Mouse (Mus musculus): ENCODE measurements around the gene Tubg2. TPM values are rescaled to one million over a fixed set of nuclear protein-coding genes. Genes with fewer than 3 reads are reported as not detected.
A peak's percentile ranks its signal among the peaks of the same experiment; 100 is the strongest.

Tubg2 gene
- polyA plus RNA-seq, 1 experiment from 2014 or later: 34.6 TPM

GRCm38 (mm10) chr11:101176933-101177773, 21.4 kb downstream of the Tubg2 start:
- Histone ChIP-seq H3K4me3 (peak overlapping the region; percentile 43), H3K9ac (peak overlapping the region; percentile 67), H3K36me3 (no peaks in the 10 kb centered on the region), H3K27me3 (peaks cover 61% of the 10 kb centered on the region), H3K4me1 (replicated peaks) (peaks cover 59% of the 10 kb centered on the region), H3K9me3 (no peaks in the 10 kb centered on the region), H3K4me2 (peak overlapping the region; percentile 59), H3K27ac (no peak overlapping the region)
- WGBS: 27% methylated on average over 22 of the region's 22 CpGs
- no peak for ATAC-seq (ENCODE audit: low FRiP score)

DNA sequence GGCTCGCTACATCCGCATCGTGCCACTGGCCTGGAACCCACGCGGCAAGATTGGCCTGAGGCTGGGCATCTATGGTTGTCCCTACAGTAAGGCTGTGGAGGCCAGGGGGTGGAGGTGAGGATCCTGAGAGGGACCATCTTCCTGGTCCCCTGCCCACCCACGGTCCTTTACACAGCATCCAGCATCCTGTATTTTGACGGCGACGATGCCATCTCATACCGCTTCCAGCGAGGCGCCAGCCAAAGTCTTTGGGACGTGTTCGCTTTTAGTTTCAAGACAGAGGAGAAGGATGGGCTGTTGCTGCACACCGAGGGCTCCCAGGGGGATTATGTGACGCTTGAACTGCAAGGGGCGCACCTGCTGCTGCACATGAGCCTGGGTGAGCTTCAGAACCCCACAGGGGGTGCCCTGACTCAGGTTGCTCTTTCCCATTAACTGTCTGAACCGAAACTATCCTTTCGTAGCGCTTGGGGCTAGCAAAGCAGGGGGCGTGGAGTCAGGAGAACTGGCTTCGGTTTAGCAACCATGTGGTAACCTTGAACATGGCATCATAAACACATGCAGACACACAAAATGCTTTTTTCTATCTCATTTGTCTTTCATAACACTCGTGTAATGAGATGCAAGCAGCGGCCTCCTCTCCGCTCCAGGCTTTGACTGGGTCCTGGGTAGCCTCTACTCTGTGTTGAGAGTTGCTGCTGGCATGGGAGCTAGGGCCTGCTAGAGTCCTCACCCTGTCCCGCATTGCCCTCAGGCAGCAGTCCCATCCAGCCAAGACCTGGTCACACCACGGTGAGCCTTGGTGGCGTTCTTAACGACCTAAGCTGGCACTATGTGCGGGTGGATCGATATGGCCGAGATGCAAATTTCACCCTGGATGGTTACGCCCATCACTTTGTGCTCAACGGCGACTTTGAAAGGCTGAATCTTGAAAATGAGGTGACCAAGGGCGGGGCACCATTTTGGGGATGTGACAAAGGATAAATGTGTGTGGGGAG, 22.7 kb downstream of the Tubg2 start:
- Histone ChIP-seq H3K4me3 (no peak overlapping the region), H3K27me3 (peaks cover 63% of the 10 kb centered on the region), H3K9ac (peak overlapping the region; percentile 46), H3K27ac (no peak overlapping the region), H3K4me2 (0 out of 2 replicates have a peak overlapping the region, but pooled peaks have one; percentile 10), H3K9me3 (no peaks in the 10 kb centered on the region), H3K4me1 (replicated peaks) (peaks cover 48% of the 10 kb centered on the region), H3K36me3 (no peaks in the 10 kb centered on the region)
- no peak for ATAC-seq (ENCODE audit: low FRiP score)
- 49% methylated on average over 36 of the region's 36 CpGs for WGBS

- no peak for ATAC-seq (ENCODE audit: low FRiP score)
- Histone ChIP-seq H3K4me1 (replicated peaks) (peaks cover 39% of the 10 kb centered on the region), H3K27me3 (peaks cover 58% of the 10 kb centered on the region), H3K36me3 (no peaks in the 10 kb centered on the region), H3K4me2 (no peak overlapping the region), H3K27ac (no peak overlapping the region), H3K9me3 (no peaks in the 10 kb centered on the region), H3K9ac (no peak overlapping the region), H3K4me3 (no peak overlapping the region)
- 80% methylated on average over 15 of the region's 15 CpGs for WGBS
Observed at GRCm38 (mm10) chr11:101179306-101179705, 23.6 kb downstream of the Tubg2 start.

GRCm38 (mm10) chr11:101180261-101180660, 24.6 kb downstream of the Tubg2 start:
- H3K4me2 ChIP-seq: no peak overlapping the region
- ATAC-seq (ENCODE audit: low FRiP score): no peak
- whole genome bisulfite sequencing: 61% methylated on average over 17 of the region's 17 CpGs

DNA sequence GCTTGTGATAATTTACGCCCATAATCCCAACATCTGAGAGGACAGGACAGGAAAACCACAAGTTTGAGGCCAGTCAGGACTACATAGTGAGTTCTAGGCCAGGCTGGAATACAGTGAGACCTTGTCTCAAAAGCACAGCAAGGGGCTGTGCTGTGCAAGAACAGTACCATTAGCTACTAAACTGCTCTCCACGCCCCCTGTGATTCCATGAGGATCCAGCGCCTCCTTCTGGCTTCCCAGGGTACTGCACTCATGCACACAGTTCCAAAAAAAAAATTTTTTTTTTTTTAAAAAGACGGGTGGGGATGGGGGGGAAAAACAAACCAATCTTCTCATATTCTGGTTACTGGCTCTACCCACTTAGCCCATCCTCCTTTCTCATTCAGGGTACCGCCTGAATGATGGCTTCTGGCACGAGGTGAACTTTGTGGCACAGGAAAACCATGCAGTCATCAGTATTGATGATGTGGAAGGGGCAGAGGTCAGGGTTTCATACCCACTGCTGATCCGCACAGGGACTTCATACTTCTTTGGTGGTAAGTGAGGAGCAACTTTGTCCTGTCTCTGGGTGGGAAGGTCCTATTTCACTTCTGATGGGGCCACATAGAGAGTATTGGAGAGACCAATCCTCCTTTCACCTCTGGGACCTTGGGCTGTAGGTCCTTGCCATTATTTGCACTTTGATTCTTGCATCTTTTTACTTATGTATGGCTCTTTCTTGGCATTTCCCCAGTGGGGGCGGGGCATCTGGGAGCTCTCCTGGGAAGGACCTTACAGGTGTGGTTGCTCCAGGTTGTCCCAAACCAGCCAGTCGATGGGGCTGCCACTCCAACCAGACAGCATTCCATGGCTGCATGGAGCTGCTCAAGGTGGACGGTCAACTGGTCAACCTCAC, 25.4 kb downstream of the Tubg2 start:
- Histone ChIP-seq H3K4me2 (no peak overlapping the region), H3K9me3 (no peaks in the 10 kb centered on the region), H3K4me3 (no peak overlapping the region), H3K9ac (no peak overlapping the region), H3K27ac (no peak overlapping the region), H3K4me1 (replicated peaks) (peaks cover 23% of the 10 kb centered on the region), H3K36me3 (peaks cover 5% of the 10 kb centered on the region), H3K27me3 (peaks cover 44% of the 10 kb centered on the region)
- 47% methylated on average over 10 of the region's 10 CpGs for WGBS
- ATAC-seq (ENCODE audit: low FRiP score): no peak

More at GRCm38 (mm10) chr11:101180261-101180660, 24.6 kb downstream of the Tubg2 start:
- H3K4me3 ChIP-seq: no peak overlapping the region
- H3K9ac ChIP-seq: no peak overlapping the region
- peaks cover 49% of the 10 kb centered on the region for H3K27me3 ChIP-seq
- no peaks in the 10 kb centered on the region for H3K9me3 ChIP-seq
- 0 out of 2 replicates have a peak, but pooled peaks cover 4% of the 10 kb centered on the region for H3K36me3 ChIP-seq
- H3K27ac ChIP-seq: no peak overlapping the region
- peaks cover 29% of the 10 kb centered on the region for H3K4me1 ChIP-seq (replicated peaks)

DNA sequence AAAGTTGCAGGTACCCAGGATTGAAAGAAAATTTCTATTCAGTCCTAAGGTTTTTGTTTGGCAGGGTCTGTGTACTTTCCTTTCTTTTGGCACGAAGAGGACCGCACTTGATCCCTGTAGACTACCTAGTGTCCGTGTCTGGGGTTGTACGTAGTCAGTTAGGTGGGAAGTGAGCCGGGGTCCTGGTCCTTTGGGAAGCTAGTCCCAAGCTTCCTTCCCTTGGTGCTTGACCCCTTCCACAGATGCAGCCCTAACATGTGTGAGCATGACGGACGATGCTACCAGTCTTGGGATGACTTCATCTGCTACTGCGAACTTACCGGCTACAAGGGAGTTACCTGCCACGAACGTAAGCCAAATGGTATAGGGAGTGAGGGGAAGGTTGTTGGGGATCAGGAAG, 26.3 kb downstream of the Tubg2 start:
- Histone ChIP-seq H3K36me3 (peaks cover 13% of the 10 kb centered on the region), H3K4me3 (no peak overlapping the region), H3K27me3 (peaks cover 38% of the 10 kb centered on the region), H3K9me3 (no peaks in the 10 kb centered on the region), H3K9ac (no peak overlapping the region), H3K4me1 (replicated peaks) (peaks cover 17% of the 10 kb centered on the region), H3K4me2 (no peak overlapping the region), H3K27ac (no peak overlapping the region)
- ATAC-seq (ENCODE audit: low FRiP score): no peak
- WGBS: 91% methylated on average over 11 of the region's 11 CpGs

DNA sequence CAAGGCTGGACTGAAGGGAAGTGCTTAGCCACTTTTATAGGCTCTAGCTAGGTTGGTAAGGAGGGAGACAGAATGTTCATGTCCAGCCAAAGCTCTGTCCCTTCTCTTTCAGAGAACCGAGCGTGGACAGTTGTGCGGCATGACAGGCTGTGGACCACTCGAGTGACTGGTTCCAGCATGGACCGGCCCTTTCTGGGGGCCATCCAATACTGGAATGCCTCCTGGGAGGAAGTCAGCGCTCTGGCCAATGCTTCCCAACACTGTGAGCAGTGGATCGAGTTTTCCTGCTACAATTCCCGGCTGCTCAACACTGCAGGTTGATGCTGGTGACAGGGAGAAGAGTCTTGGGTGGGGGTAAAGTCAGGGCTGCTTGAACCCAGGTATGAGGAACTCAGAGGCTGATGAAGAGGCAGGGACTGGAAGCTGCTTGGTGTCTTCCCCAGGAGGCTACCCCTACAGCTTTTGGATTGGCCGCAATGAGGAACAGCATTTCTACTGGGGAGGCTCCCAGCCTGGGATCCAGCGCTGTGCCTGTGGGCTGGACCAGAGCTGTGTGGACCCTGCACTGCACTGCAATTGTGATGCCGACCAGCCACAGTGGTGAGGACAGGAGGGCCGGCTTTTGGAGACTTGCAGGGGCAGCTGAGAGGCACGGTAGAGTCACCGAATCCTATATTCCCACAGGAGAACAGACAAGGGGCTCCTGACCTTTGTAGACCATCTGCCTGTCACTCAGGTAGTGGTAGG, 27.2 kb downstream of the Tubg2 start:
- ATAC-seq (ENCODE audit: low FRiP score): no peak
- Histone ChIP-seq H3K4me3 (no peak overlapping the region), H3K9ac (peak overlapping the region; percentile 46; the same call in 1 of the 2 replicates)

GRCm38 (mm10) chr11:101184984-101185383, 29.3 kb downstream of the Tubg2 start:
- H3K27ac ChIP-seq: no peak overlapping the region
- H3K4me1 ChIP-seq (replicated peaks): peaks cover 19% of the 10 kb centered on the region
- peaks cover 24% of the 10 kb centered on the region for H3K36me3 ChIP-seq
- no peaks in the 10 kb centered on the region for H3K9me3 ChIP-seq
- no peak for ATAC-seq (ENCODE audit: low FRiP score)
- H3K4me2 ChIP-seq: no peak overlapping the region
- H3K27me3 ChIP-seq: peaks cover 10% of the 10 kb centered on the region; the same call in 1 of the 2 replicates
- H3K9ac ChIP-seq: no peak overlapping the region
- WGBS: 96% methylated on average over 12 of the region's 12 CpGs
- H3K4me3 ChIP-seq: no peak overlapping the region

More for the DNA sequence above, 27.2 kb downstream of the Tubg2 start:
- Histone ChIP-seq H3K9me3 (no peaks in the 10 kb centered on the region), H3K4me1 (replicated peaks) (peaks cover 8% of the 10 kb centered on the region), H3K4me2 (no peak overlapping the region), H3K36me3 (peaks cover 18% of the 10 kb centered on the region), H3K27me3 (peaks cover 28% of the 10 kb centered on the region), H3K27ac (no peak overlapping the region)
- 76% methylated on average over 14 of the region's 14 CpGs for whole genome bisulfite sequencing

DNA sequence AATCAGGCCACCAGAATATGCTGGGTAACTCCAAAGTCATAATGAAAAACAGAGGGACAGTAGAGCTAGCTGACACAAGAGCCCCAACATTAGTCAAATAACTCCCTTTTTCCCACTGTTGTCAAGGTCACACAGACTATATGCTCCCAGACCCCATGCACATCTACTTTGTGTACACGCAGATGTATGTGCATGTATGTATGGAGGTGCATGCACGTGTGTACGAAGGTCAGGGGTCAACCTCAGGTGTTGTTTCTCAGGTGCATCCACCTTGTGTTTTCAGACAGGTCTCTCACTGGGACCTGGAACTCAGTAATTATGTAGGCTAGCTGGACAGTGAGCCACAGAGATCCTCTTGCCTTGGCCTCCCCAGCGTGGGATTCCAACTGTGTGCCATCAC, 29.7 kb downstream of the Tubg2 start:
- Histone ChIP-seq H3K4me3 (no peak overlapping the region), H3K4me2 (no peak overlapping the region), H3K36me3 (peaks cover 24% of the 10 kb centered on the region), H3K4me1 (replicated peaks) (peaks cover 23% of the 10 kb centered on the region), H3K27me3 (peaks cover 10% of the 10 kb centered on the region; the same call in 1 of the 2 replicates), H3K9me3 (no peaks in the 10 kb centered on the region), H3K9ac (no peak overlapping the region), H3K27ac (no peak overlapping the region)
- WGBS: 92% methylated on average over 4 of the region's 4 CpGs
- ATAC-seq (ENCODE audit: low FRiP score): no peak

- no peaks in the 10 kb centered on the region for H3K9me3 ChIP-seq
- H3K4me1 ChIP-seq (replicated peaks): peaks cover 32% of the 10 kb centered on the region
- H3K9ac ChIP-seq: no peak overlapping the region
- no peak overlapping the region for H3K27ac ChIP-seq
- no peak for ATAC-seq (ENCODE audit: low FRiP score)
- H3K27me3 ChIP-seq: peaks cover 10% of the 10 kb centered on the region; the same call in 1 of the 2 replicates
- peaks cover 24% of the 10 kb centered on the region for H3K36me3 ChIP-seq
- WGBS: 86% methylated on average over 27 of the region's 27 CpGs
- no peak overlapping the region for H3K4me3 ChIP-seq
- H3K4me2 ChIP-seq: no peak overlapping the region
Observed at GRCm38 (mm10) chr11:101186526-101187247, 31.0 kb downstream of the Tubg2 start.

Measured in hindbrain, embryonic 13.5 days (tissue).